23 mouse cellular contexts compared by ENCODE assay signal in genomic region chrX:11250155-11250554, GRCm38 (mm10). TPM values are rescaled to one million over a fixed set of nuclear protein-coding genes. Genes with fewer than 3 reads are reported as not detected.
DNase-seq lines count a peak whose midpoint lies in the region; ATAC-seq lines count a peak whose summit lies in the region.
"Had no signal": no experiment of that assay in that cellular context is flagged by ENCODE, and none has a peak within 500 bp of the region (broad histone marks: within the 10 kb centered on the region; RNA-seq: fewer than 3 reads in every experiment).

No protein-coding gene starts in this region.

- H3K9ac ChIP-seq in forebrain, embryonic 13.5 days: no peak overlapping the region
- H3K9ac ChIP-seq in forebrain, embryonic 11.5 days (ENCODE audit: low read length): no peak overlapping the region
- H3K9ac ChIP-seq in midbrain, embryonic 14.5 days (replicated peaks; ENCODE audit: low read length): no peak overlapping the region
- no peak overlapping the region for H3K9ac ChIP-seq in forebrain, embryonic 15.5 days (replicated peaks)
- H3K9ac ChIP-seq: heart, embryonic 13.5 days; liver, embryonic 13.5 days had no signal

- 19% methylated on average over 12 of the region's 12 CpGs for WGBS in forebrain, embryonic 13.5 days
- 27% methylated on average over 12 of the region's 12 CpGs for WGBS in forebrain, embryonic 11.5 days
- 25% methylated on average over 12 of the region's 12 CpGs for WGBS in midbrain, embryonic 14.5 days
- 23% methylated on average over 12 of the region's 12 CpGs for WGBS in midbrain, embryonic 10.5 days
- WGBS in forebrain, embryonic 15.5 days: 16% methylated on average over 12 of the region's 12 CpGs

- no peak for DNase-seq in forebrain, embryonic 11.5 days (ENCODE audit: low spot score)
- DNase-seq in midbrain, embryonic 14.5 days: peak; percentile 43
- DNase-seq in midbrain, embryonic 10.5 days (ENCODE audit: low spot score): no peak
- peak; percentile 56 for DNase-seq in retina, embryonic 14.5 days (ENCODE audit: low spot score)
- DNase-seq in adrenal gland, adult 8-10 months: no peak
- DNase-seq in thymus, postnatal 25 days: no peak
- DNase-seq: cerebellum, adult 18-20 months; kidney, adult 2 months; liver, embryonic 13.5 days; spleen, adult 18-20 months had no signal

- no peaks in the 10 kb centered on the region for H3K27me3 ChIP-seq in forebrain, embryonic 13.5 days
- no peaks in the 10 kb centered on the region for H3K27me3 ChIP-seq in forebrain, embryonic 11.5 days (ENCODE audit: control insufficient read depth, insufficient read depth, low read length)
- no peaks in the 10 kb centered on the region for H3K27me3 ChIP-seq in midbrain, embryonic 14.5 days (ENCODE audit: control insufficient read depth, insufficient read depth, low read length)
- H3K27me3 ChIP-seq in midbrain, embryonic 10.5 days (ENCODE audit: low read depth, poor library complexity, severe bottlenecking): peaks cover 72% of the 10 kb centered on the region
- H3K27me3 ChIP-seq in forebrain, embryonic 15.5 days: no peaks in the 10 kb centered on the region
- H3K27me3 ChIP-seq: liver, embryonic 13.5 days had no signal

- no peak overlapping the region for H3K4me3 ChIP-seq in forebrain, embryonic 13.5 days
- H3K4me3 ChIP-seq in forebrain, embryonic 11.5 days (ENCODE audit: low read depth, low read length): no peak overlapping the region
- H3K4me3 ChIP-seq in midbrain, embryonic 14.5 days (replicated peaks; ENCODE audit: low read depth, low read length): no peak overlapping the region
- H3K4me3 ChIP-seq in midbrain, embryonic 10.5 days: no peak overlapping the region
- no peak overlapping the region for H3K4me3 ChIP-seq in forebrain, embryonic 15.5 days
- H3K4me3 ChIP-seq: erythroblast, embryonic 14.5 days; heart, embryonic 13.5 days; left cerebral cortex, adult 2 months; liver, embryonic 13.5 days had no signal

- no peaks in the 10 kb centered on the region for H3K36me3 ChIP-seq in forebrain, embryonic 13.5 days (ENCODE audit: poor library complexity, severe bottlenecking)
- H3K36me3 ChIP-seq in forebrain, embryonic 11.5 days (ENCODE audit: control insufficient read depth, insufficient read depth, low read length): no peaks in the 10 kb centered on the region
- no peaks in the 10 kb centered on the region for H3K36me3 ChIP-seq in midbrain, embryonic 14.5 days (ENCODE audit: control insufficient read depth, insufficient read depth, low read length)
- no peaks in the 10 kb centered on the region for H3K36me3 ChIP-seq in midbrain, embryonic 10.5 days
- no peaks in the 10 kb centered on the region for H3K36me3 ChIP-seq in forebrain, embryonic 15.5 days
- H3K36me3 ChIP-seq: heart, embryonic 13.5 days; liver, embryonic 13.5 days had no signal

- 0 out of 2 replicates have a peak, but pooled peaks have one; percentile 19 for ATAC-seq in forebrain, embryonic 13.5 days
- no peak for ATAC-seq in forebrain, embryonic 11.5 days (replicated peaks; ENCODE audit: low FRiP score)
- no peak for ATAC-seq in midbrain, embryonic 14.5 days (ENCODE audit: low FRiP score, low TSS enrichment)
- no peak for ATAC-seq in forebrain, embryonic 15.5 days (replicated peaks)

- H3K4me2 ChIP-seq in forebrain, embryonic 13.5 days: peak overlapping the region; percentile 18
- H3K4me2 ChIP-seq in forebrain, embryonic 11.5 days (ENCODE audit: low read depth, low read length, severe bottlenecking): no peak overlapping the region
- no peak overlapping the region for H3K4me2 ChIP-seq in midbrain, embryonic 14.5 days (ENCODE audit: low read length)
- no peak overlapping the region for H3K4me2 ChIP-seq in forebrain, embryonic 15.5 days (replicated peaks)
- H3K4me2 ChIP-seq: heart, embryonic 13.5 days; liver, embryonic 13.5 days had no signal

- peaks cover 9% of the 10 kb centered on the region for H3K4me1 ChIP-seq in forebrain, embryonic 13.5 days
- no peaks in the 10 kb centered on the region; the same call in 1 of the 2 replicates for H3K4me1 ChIP-seq in forebrain, embryonic 11.5 days (replicated peaks; ENCODE audit: control insufficient read depth, insufficient read depth, low read length)
- H3K4me1 ChIP-seq in midbrain, embryonic 14.5 days (ENCODE audit: control insufficient read depth, insufficient read depth, low read length): no peaks in the 10 kb centered on the region
- H3K4me1 ChIP-seq in midbrain, embryonic 10.5 days: peaks cover 12% of the 10 kb centered on the region
- no peaks in the 10 kb centered on the region for H3K4me1 ChIP-seq in forebrain, embryonic 15.5 days
- H3K4me1 ChIP-seq: heart, embryonic 13.5 days; liver, embryonic 13.5 days had no signal

- H3K9me3 ChIP-seq in forebrain, embryonic 13.5 days (replicated peaks): no peaks in the 10 kb centered on the region
- no peaks in the 10 kb centered on the region for H3K9me3 ChIP-seq in forebrain, embryonic 11.5 days (ENCODE audit: control insufficient read depth, low read length)
- H3K9me3 ChIP-seq in midbrain, embryonic 14.5 days (ENCODE audit: control insufficient read depth, low read length): no peaks in the 10 kb centered on the region
- no peaks in the 10 kb centered on the region for H3K9me3 ChIP-seq in midbrain, embryonic 10.5 days (replicated peaks)
- H3K9me3 ChIP-seq in forebrain, embryonic 15.5 days: no peaks in the 10 kb centered on the region
- H3K9me3 ChIP-seq: heart, embryonic 13.5 days; liver, embryonic 13.5 days had no signal

- H3K27ac ChIP-seq in forebrain, embryonic 13.5 days: no peak overlapping the region
- no peak overlapping the region for H3K27ac ChIP-seq in forebrain, embryonic 11.5 days (ENCODE audit: low read depth, low read length)
- H3K27ac ChIP-seq in midbrain, embryonic 14.5 days (replicated peaks; ENCODE audit: low read depth, low read length): no peak overlapping the region
- no peak overlapping the region; the same call in 1 of the 2 replicates for H3K27ac ChIP-seq in midbrain, embryonic 10.5 days (replicated peaks)
- H3K27ac ChIP-seq in forebrain, embryonic 15.5 days (replicated peaks): 0 out of 2 replicates have a peak overlapping the region, but pooled peaks have one; percentile 37
- H3K27ac ChIP-seq: heart, embryonic 13.5 days; left cerebral cortex, adult 2 months; liver, embryonic 13.5 days had no signal

RNA-seq across cellular contexts. Expression of gene H2al1a, which starts 48.9 kb away (rescaled TPM):
- polyA plus RNA-seq in forebrain, embryonic 13.5 days (2015; fragmentation: Nextera tagmentation; extraction: Ambion mirVana): not detected in 2 replicates
- not detected in 2 replicates for polyA plus RNA-seq in forebrain, embryonic 11.5 days (2014; fragmentation: Nextera tagmentation; extraction: Ambion mirVana)
- polyA plus RNA-seq in midbrain, embryonic 14.5 days (2014; fragmentation: Nextera tagmentation; extraction: Ambion mirVana): not detected in 2 replicates
- polyA plus RNA-seq in midbrain, embryonic 10.5 days (2016; fragmentation: Nextera tagmentation; extraction: Ambion mirVana): not detected in 2 replicates
- not detected in 2 replicates for polyA plus RNA-seq in forebrain, embryonic 15.5 days (2015; fragmentation: Nextera tagmentation; extraction: Ambion mirVana)
- not detected for total RNA-seq in adrenal gland, adult 8-10 months (2022)
- total RNA-seq: hematopoietic stem cell, adult 5-6 weeks; layer of hippocampus, adult 8-10 months; left cerebral cortex, adult 2 months; megakaryocyte-erythroid progenitor cell, adult 5-6 weeks had no signal
- polyA plus RNA-seq: erythroblast, embryonic 14.5 days; gonadal fat pad, adult 2 months; heart, embryonic 13.5 days; kidney, adult 2 months; limb, embryonic 11.5 days; liver, embryonic 13.5 days; lung, embryonic 16.5 days; Patski; urinary bladder, adult 2 months had no signal

RNA-seq across cellular contexts. Expression of gene H2al1b, which starts 52.1 kb away (rescaled TPM):
- not detected in 2 replicates for polyA plus RNA-seq in forebrain, embryonic 13.5 days (2015; fragmentation: Nextera tagmentation; extraction: Ambion mirVana)
- polyA plus RNA-seq in forebrain, embryonic 11.5 days (2014; fragmentation: Nextera tagmentation; extraction: Ambion mirVana): not detected in 2 replicates
- polyA plus RNA-seq in midbrain, embryonic 14.5 days (2014; fragmentation: Nextera tagmentation; extraction: Ambion mirVana): not detected in 2 replicates
- not detected in 2 replicates for polyA plus RNA-seq in midbrain, embryonic 10.5 days (2016; fragmentation: Nextera tagmentation; extraction: Ambion mirVana)
- not detected in 2 replicates for polyA plus RNA-seq in forebrain, embryonic 15.5 days (2015; fragmentation: Nextera tagmentation; extraction: Ambion mirVana)
- not detected for total RNA-seq in adrenal gland, adult 8-10 months (2022)
- total RNA-seq: hematopoietic stem cell, adult 5-6 weeks; layer of hippocampus, adult 8-10 months; left cerebral cortex, adult 2 months; megakaryocyte-erythroid progenitor cell, adult 5-6 weeks had no signal
- polyA plus RNA-seq: erythroblast, embryonic 14.5 days; gonadal fat pad, adult 2 months; heart, embryonic 13.5 days; kidney, adult 2 months; limb, embryonic 11.5 days; liver, embryonic 13.5 days; lung, embryonic 16.5 days; Patski; urinary bladder, adult 2 months had no signal

RNA-seq across cellular contexts. Expression of gene H2al1c, which starts 55.3 kb away (rescaled TPM):
- polyA plus RNA-seq in forebrain, embryonic 13.5 days (2015; fragmentation: Nextera tagmentation; extraction: Ambion mirVana): not detected in 2 replicates
- polyA plus RNA-seq in forebrain, embryonic 11.5 days (2014; fragmentation: Nextera tagmentation; extraction: Ambion mirVana): not detected in 2 replicates
- polyA plus RNA-seq in midbrain, embryonic 14.5 days (2014; fragmentation: Nextera tagmentation; extraction: Ambion mirVana): not detected in 2 replicates
- polyA plus RNA-seq in midbrain, embryonic 10.5 days (2016; fragmentation: Nextera tagmentation; extraction: Ambion mirVana): not detected in 2 replicates
- not detected in 2 replicates for polyA plus RNA-seq in forebrain, embryonic 15.5 days (2015; fragmentation: Nextera tagmentation; extraction: Ambion mirVana)
- total RNA-seq in adrenal gland, adult 8-10 months (2022): not detected
- total RNA-seq: hematopoietic stem cell, adult 5-6 weeks; layer of hippocampus, adult 8-10 months; left cerebral cortex, adult 2 months; megakaryocyte-erythroid progenitor cell, adult 5-6 weeks had no signal
- polyA plus RNA-seq: erythroblast, embryonic 14.5 days; gonadal fat pad, adult 2 months; heart, embryonic 13.5 days; kidney, adult 2 months; limb, embryonic 11.5 days; liver, embryonic 13.5 days; lung, embryonic 16.5 days; Patski; urinary bladder, adult 2 months had no signal

RNA-seq across cellular contexts. Expression of gene H2al1d, which starts 58.5 kb away (rescaled TPM):
- not detected in 2 replicates for polyA plus RNA-seq in forebrain, embryonic 13.5 days (2015; fragmentation: Nextera tagmentation; extraction: Ambion mirVana)
- polyA plus RNA-seq in forebrain, embryonic 11.5 days (2014; fragmentation: Nextera tagmentation; extraction: Ambion mirVana): not detected in 2 replicates
- polyA plus RNA-seq in midbrain, embryonic 14.5 days (2014; fragmentation: Nextera tagmentation; extraction: Ambion mirVana): not detected in 2 replicates
- not detected in 2 replicates for polyA plus RNA-seq in midbrain, embryonic 10.5 days (2016; fragmentation: Nextera tagmentation; extraction: Ambion mirVana)
- not detected in 2 replicates for polyA plus RNA-seq in forebrain, embryonic 15.5 days (2015; fragmentation: Nextera tagmentation; extraction: Ambion mirVana)
- total RNA-seq in adrenal gland, adult 8-10 months (2022): not detected
- total RNA-seq: hematopoietic stem cell, adult 5-6 weeks; layer of hippocampus, adult 8-10 months; left cerebral cortex, adult 2 months; megakaryocyte-erythroid progenitor cell, adult 5-6 weeks had no signal
- polyA plus RNA-seq: erythroblast, embryonic 14.5 days; gonadal fat pad, adult 2 months; heart, embryonic 13.5 days; kidney, adult 2 months; limb, embryonic 11.5 days; liver, embryonic 13.5 days; lung, embryonic 16.5 days; Patski; urinary bladder, adult 2 months had no signal

Comparison
In these comparisons a context has a peak if more than half of its experiments do, and no peak if none do; other contexts are left out.
1. DNase-seq: peak in midbrain, embryonic 14.5 days (single experiment) and retina, embryonic 14.5 days (single experiment); none in forebrain, embryonic 11.5 days (single experiment), midbrain, embryonic 10.5 days (single experiment), adrenal gland, adult 8-10 months (single experiment) and thymus, postnatal 25 days (single experiment).